Mouse (Mus musculus) forebrain, embryonic 13.5 days (tissue): ENCODE data around the gene Slc11a2. TPM values are rescaled to one million over a fixed set of nuclear protein-coding genes. Genes with fewer than 3 reads are reported as not detected.

ENCODE experiments used
- ATAC-seq: fragments of 200-750 bp; cut with Nextera tagmentation; 2 replicates; pipeline ENCODE4 v1.8.0; 2017
- H3K27ac ChIP-seq: fragments of 300-500 bp; sonication (generic); 2 replicates; pipeline ENCODE4 v1.5.1; 2015; ENCODE audit warnings: inconsistent platforms, mild to moderate bottlenecking, moderate library complexity
- H3K27me3 ChIP-seq: fragments of 300-500 bp; sonication (generic); 2 replicates; pipeline ENCODE4 v1.6.1; 2015; ENCODE audit warnings: mild to moderate bottlenecking, inconsistent platforms
- H3K36me3 ChIP-seq: fragments of 300-500 bp; sonication (generic); 2 replicates; pipeline ENCODE4 v1.6.1; 2015; ENCODE audit warnings: mild to moderate bottlenecking, inconsistent platforms; ENCODE audit not compliant: poor library complexity, severe bottlenecking
- H3K4me1 ChIP-seq: fragments of 300-500 bp; sonication (generic); 2 replicates; pipeline ENCODE4 v1.6.1; 2015; ENCODE audit warnings: inconsistent platforms
- H3K4me2 ChIP-seq: fragments of 300-500 bp; sonication (generic); 2 replicates; pipeline ENCODE4 v1.6.1; 2015; ENCODE audit warnings: inconsistent platforms, mild to moderate bottlenecking, moderate library complexity
- H3K4me3 ChIP-seq: fragments of 300-500 bp; sonication (generic); 2 replicates; pipeline ENCODE4 v1.5.1; 2015; ENCODE audit warnings: mild to moderate bottlenecking, inconsistent platforms
- H3K9ac ChIP-seq: fragments of 300-500 bp; sonication (generic); 2 replicates; pipeline ENCODE4 v1.6.1; 2015; ENCODE audit warnings: mild to moderate bottlenecking, inconsistent platforms
- H3K9me3 ChIP-seq: fragments of 300-500 bp; sonication (generic); replicated peaks from 2 replicates; pipeline ENCODE4 v1.6.1; 2016; ENCODE audit warnings: inconsistent platforms
- WGBS: fragments of 180-500 bp; shearing (Covaris S2); methylation state at CpG from one replicate; pipeline ENCODE4 v1.1.7; 2015; 5-methylcytosine and 5-hydroxymethylcytosine counted together
- polyA plus RNA-seq: library from polyadenylated mRNA; unstranded; fragments of >200 nt; fragmentation: Nextera tagmentation; extraction: Ambion mirVana; gene quantifications from 2 replicates; pipeline ENCODE4 v1.2.1, GENCODE M21; 2015

The Slc11a2 gene
- polyA plus RNA-seq, 1 experiment from 2014 or later: 21.3 TPM

GRCm38 (mm10) chr15:100415684-100416083 is 9.2 kb downstream of the Slc11a2 start:
- Histone ChIP-seq H3K36me3 (peaks cover 7% of the 10 kb centered on the region), H3K9me3 (no peaks in the 10 kb centered on the region), H3K27me3 (no peaks in the 10 kb centered on the region), H3K27ac (no peak overlapping the region), H3K4me3 (no peak overlapping the region), H3K4me2 (no peak overlapping the region), H3K9ac (no peak overlapping the region), H3K4me1 (peaks cover 17% of the 10 kb centered on the region)
- no peak for ATAC-seq
- WGBS: 84% methylated on average over 8 of the region's 8 CpGs

- no peak overlapping the region for H3K4me2 ChIP-seq
- H3K9ac ChIP-seq: no peak overlapping the region
- H3K27me3 ChIP-seq: no peaks in the 10 kb centered on the region
- no peak overlapping the region for H3K27ac ChIP-seq
- whole genome bisulfite sequencing: 95% methylated on average over 13 of the region's 13 CpGs
- H3K9me3 ChIP-seq: no peaks in the 10 kb centered on the region
- H3K4me1 ChIP-seq: peaks cover 10% of the 10 kb centered on the region
- ATAC-seq: no peak
- H3K4me3 ChIP-seq: no peak overlapping the region
- H3K36me3 ChIP-seq: peaks cover 14% of the 10 kb centered on the region
Measured at GRCm38 (mm10) chr15:100414942-100415341, 9.9 kb downstream of the Slc11a2 start.

- no peak for ATAC-seq
- no peak overlapping the region for H3K27ac ChIP-seq
- no peak overlapping the region for H3K4me3 ChIP-seq
- WGBS: 68% methylated on average over 4 of the region's 4 CpGs
- H3K9me3 ChIP-seq: no peaks in the 10 kb centered on the region
- 0 out of 2 replicates have a peak, but pooled peaks cover under 1% of the 10 kb centered on the region for H3K4me1 ChIP-seq
- H3K4me2 ChIP-seq: no peak overlapping the region
- no peak overlapping the region for H3K9ac ChIP-seq
- H3K27me3 ChIP-seq: no peaks in the 10 kb centered on the region
- H3K36me3 ChIP-seq: peaks cover 23% of the 10 kb centered on the region
Measured at GRCm38 (mm10) chr15:100414011-100414410, 10.9 kb downstream of the Slc11a2 start.

GRCm38 (mm10) chr15:100413306-100413705 is 11.6 kb downstream of the Slc11a2 start:
- Histone ChIP-seq H3K4me1 (no peaks in the 10 kb centered on the region), H3K27ac (no peak overlapping the region)
- 85% methylated on average over 4 of the region's 5 CpGs for WGBS

GRCm38 (mm10) chr15:100411731-100412130 is 13.1 kb downstream of the Slc11a2 start:
- no peak overlapping the region for H3K27ac ChIP-seq
- H3K36me3 ChIP-seq: peaks cover 43% of the 10 kb centered on the region
- ATAC-seq: no peak
- WGBS: 89% methylated on average over 5 of the region's 5 CpGs
- no peaks in the 10 kb centered on the region for H3K4me1 ChIP-seq
- no peaks in the 10 kb centered on the region for H3K9me3 ChIP-seq
- no peak overlapping the region for H3K4me3 ChIP-seq
- no peak overlapping the region for H3K9ac ChIP-seq
- no peak overlapping the region for H3K4me2 ChIP-seq
- H3K27me3 ChIP-seq: no peaks in the 10 kb centered on the region

More at GRCm38 (mm10) chr15:100413306-100413705, 11.6 kb downstream of the Slc11a2 start:
- H3K4me2 ChIP-seq: no peak overlapping the region
- H3K9me3 ChIP-seq: no peaks in the 10 kb centered on the region
- no peak overlapping the region for H3K4me3 ChIP-seq
- H3K36me3 ChIP-seq: peaks cover 30% of the 10 kb centered on the region
- no peak for ATAC-seq
- H3K27me3 ChIP-seq: no peaks in the 10 kb centered on the region
- H3K9ac ChIP-seq: no peak overlapping the region

- no peak overlapping the region for H3K4me3 ChIP-seq
- WGBS: 69% methylated on average over 14 of the region's 14 CpGs
- peaks cover 46% of the 10 kb centered on the region for H3K36me3 ChIP-seq
- no peaks in the 10 kb centered on the region for H3K27me3 ChIP-seq
- no peak for ATAC-seq
- H3K4me1 ChIP-seq: no peaks in the 10 kb centered on the region
- no peak overlapping the region for H3K4me2 ChIP-seq
- no peak overlapping the region for H3K9ac ChIP-seq
- no peak overlapping the region for H3K27ac ChIP-seq
- no peaks in the 10 kb centered on the region for H3K9me3 ChIP-seq
Measured at GRCm38 (mm10) chr15:100410918-100411672, 13.8 kb downstream of the Slc11a2 start.

GRCm38 (mm10) chr15:100406088-100406487 is 18.8 kb downstream of the Slc11a2 start:
- H3K4me1 ChIP-seq: no peaks in the 10 kb centered on the region
- no peak overlapping the region for H3K4me2 ChIP-seq
- no peak overlapping the region for H3K4me3 ChIP-seq
- WGBS: 93% methylated on average over 5 of the region's 5 CpGs
- no peak for ATAC-seq
- H3K9ac ChIP-seq: no peak overlapping the region
- H3K27ac ChIP-seq: no peak overlapping the region
- peaks cover 90% of the 10 kb centered on the region for H3K36me3 ChIP-seq
- no peaks in the 10 kb centered on the region for H3K9me3 ChIP-seq
- H3K27me3 ChIP-seq: no peaks in the 10 kb centered on the region

GRCm38 (mm10) chr15:100403318-100404000 is 21.4 kb downstream of the Slc11a2 start:
- H3K27ac ChIP-seq: no peak overlapping the region
- no peaks in the 10 kb centered on the region for H3K4me1 ChIP-seq
- H3K4me2 ChIP-seq: no peak overlapping the region
- H3K9me3 ChIP-seq: no peaks in the 10 kb centered on the region
- no peak overlapping the region for H3K4me3 ChIP-seq
- H3K36me3 ChIP-seq: peaks cover 92% of the 10 kb centered on the region
- no peaks in the 10 kb centered on the region for H3K27me3 ChIP-seq
- 93% methylated on average over 16 of the region's 16 CpGs for WGBS
- no peak overlapping the region for H3K9ac ChIP-seq
- no peak for ATAC-seq

- Histone ChIP-seq H3K9me3 (no peaks in the 10 kb centered on the region), H3K4me2 (no peak overlapping the region), H3K27me3 (no peaks in the 10 kb centered on the region), H3K36me3 (peaks cover 92% of the 10 kb centered on the region), H3K4me1 (no peaks in the 10 kb centered on the region), H3K27ac (no peak overlapping the region), H3K4me3 (no peak overlapping the region), H3K9ac (no peak overlapping the region)
- no peak for ATAC-seq
- WGBS: 89% methylated on average over 4 of the region's 4 CpGs
Measured at GRCm38 (mm10) chr15:100402798-100403197, 22.1 kb downstream of the Slc11a2 start.

- 93% methylated on average over 14 of the region's 14 CpGs for WGBS
- Histone ChIP-seq H3K4me2 (no peak overlapping the region), H3K27ac (no peak overlapping the region), H3K9ac (no peak overlapping the region), H3K4me3 (no peak overlapping the region), H3K36me3 (peaks cover 92% of the 10 kb centered on the region), H3K4me1 (no peaks in the 10 kb centered on the region), H3K9me3 (no peaks in the 10 kb centered on the region), H3K27me3 (no peaks in the 10 kb centered on the region)
- no peak for ATAC-seq
Measured at GRCm38 (mm10) chr15:100402347-100402746, 22.5 kb downstream of the Slc11a2 start.

- no peaks in the 10 kb centered on the region for H3K9me3 ChIP-seq
- H3K4me3 ChIP-seq: no peak overlapping the region
- no peak overlapping the region for H3K4me2 ChIP-seq
- no peak for ATAC-seq
- peaks cover 94% of the 10 kb centered on the region for H3K36me3 ChIP-seq
- no peaks in the 10 kb centered on the region for H3K4me1 ChIP-seq
- no peak overlapping the region for H3K9ac ChIP-seq
- 97% methylated on average over 4 of the region's 4 CpGs for WGBS
- no peaks in the 10 kb centered on the region for H3K27me3 ChIP-seq
- no peak overlapping the region for H3K27ac ChIP-seq
Measured at GRCm38 (mm10) chr15:100401811-100402210, 23.1 kb downstream of the Slc11a2 start.

GRCm38 (mm10) chr15:100400592-100401250 is 24.2 kb downstream of the Slc11a2 start:
- Histone ChIP-seq H3K4me2 (no peak overlapping the region), H3K9ac (no peak overlapping the region), H3K27ac (no peak overlapping the region), H3K4me3 (no peak overlapping the region), H3K27me3 (no peaks in the 10 kb centered on the region), H3K36me3 (peaks cover 98% of the 10 kb centered on the region), H3K4me1 (no peaks in the 10 kb centered on the region), H3K9me3 (no peaks in the 10 kb centered on the region)
- 87% methylated on average over 16 of the region's 16 CpGs for WGBS
- no peak for ATAC-seq
